Mouse (Mus musculus) intestine, embryonic 14.5 days (tissue): ENCODE results near the gene Arl13b. TPM values are rescaled to one million over a fixed set of nuclear protein-coding genes. Genes with fewer than 3 reads are reported as not detected.

ENCODE experiments used
- ATAC-seq: fragments of 200-750 bp; cut with Nextera tagmentation; replicated peaks from 2 replicates; pipeline ENCODE4 v1.8.0; 2017; ENCODE audit warnings: low read depth, moderate number of reproducible peaks, moderate TSS enrichment, moderate library complexity; ENCODE audit not compliant: low FRiP score, low TSS enrichment
- DNase-seq: peaks from one replicate; pipeline ENCODE4 v3.0.0-alpha.2; 2018; ENCODE audit warnings: low spot score
- H3K27ac ChIP-seq: fragments of 300-500 bp; sonication (generic); 2 replicates; pipeline ENCODE4 v1.5.1; 2014; ENCODE audit warnings: low read depth, mild to moderate bottlenecking, control low read depth
- H3K27me3 ChIP-seq: fragments of 300-500 bp; sonication (generic); replicated peaks from 2 replicates; pipeline ENCODE4 v1.6.1; 2014; ENCODE audit warnings: low read length, control low read depth; ENCODE audit not compliant: control insufficient read depth, insufficient read depth
- H3K36me3 ChIP-seq: fragments of 300-500 bp; sonication (generic); 2 replicates; pipeline ENCODE4 v1.6.1; 2014; ENCODE audit warnings: low read length, control low read depth; ENCODE audit not compliant: control insufficient read depth, insufficient read depth
- H3K4me1 ChIP-seq: fragments of 300-500 bp; sonication (generic); replicated peaks from 2 replicates; pipeline ENCODE4 v1.6.1; 2014; ENCODE audit warnings: low read length, control low read depth, mixed read lengths; ENCODE audit not compliant: control insufficient read depth, insufficient read depth
- H3K4me2 ChIP-seq: fragments of 300-500 bp; sonication (generic); 2 replicates; pipeline ENCODE4 v1.6.1; 2014; ENCODE audit warnings: low read length
- H3K4me3 ChIP-seq: fragments of 300-500 bp; sonication (generic); 2 replicates; pipeline ENCODE4 v1.5.1; 2014; ENCODE audit warnings: low read depth, low read length, control low read depth, mixed read lengths
- H3K9ac ChIP-seq: fragments of 300-500 bp; sonication (generic); 2 replicates; pipeline ENCODE4 v1.6.1; 2014; ENCODE audit warnings: mild to moderate bottlenecking, low read length
- H3K9me3 ChIP-seq: fragments of 300-500 bp; sonication (generic); 2 replicates; pipeline ENCODE4 v1.6.1; 2016; ENCODE audit warnings: low read length, control low read depth; ENCODE audit not compliant: control insufficient read depth
- WGBS: fragments of 180-500 bp; shearing (Covaris S2); extraction: QIAGEN DNeasy Blood & Tissue Kit; methylation state at CpG from one replicate; pipeline ENCODE4 v1.1.7; 2014; 5-methylcytosine and 5-hydroxymethylcytosine counted together
- polyA plus RNA-seq: library from polyadenylated mRNA; unstranded; fragments of >200 nt; fragmentation: Nextera tagmentation; extraction: Ambion mirVana; gene quantifications from 2 replicates; pipeline ENCODE4 v1.2.1, GENCODE M21; 2014

Arl13b gene
- 11.4 and 16.0 TPM in 2 replicates for polyA plus RNA-seq

DNA sequence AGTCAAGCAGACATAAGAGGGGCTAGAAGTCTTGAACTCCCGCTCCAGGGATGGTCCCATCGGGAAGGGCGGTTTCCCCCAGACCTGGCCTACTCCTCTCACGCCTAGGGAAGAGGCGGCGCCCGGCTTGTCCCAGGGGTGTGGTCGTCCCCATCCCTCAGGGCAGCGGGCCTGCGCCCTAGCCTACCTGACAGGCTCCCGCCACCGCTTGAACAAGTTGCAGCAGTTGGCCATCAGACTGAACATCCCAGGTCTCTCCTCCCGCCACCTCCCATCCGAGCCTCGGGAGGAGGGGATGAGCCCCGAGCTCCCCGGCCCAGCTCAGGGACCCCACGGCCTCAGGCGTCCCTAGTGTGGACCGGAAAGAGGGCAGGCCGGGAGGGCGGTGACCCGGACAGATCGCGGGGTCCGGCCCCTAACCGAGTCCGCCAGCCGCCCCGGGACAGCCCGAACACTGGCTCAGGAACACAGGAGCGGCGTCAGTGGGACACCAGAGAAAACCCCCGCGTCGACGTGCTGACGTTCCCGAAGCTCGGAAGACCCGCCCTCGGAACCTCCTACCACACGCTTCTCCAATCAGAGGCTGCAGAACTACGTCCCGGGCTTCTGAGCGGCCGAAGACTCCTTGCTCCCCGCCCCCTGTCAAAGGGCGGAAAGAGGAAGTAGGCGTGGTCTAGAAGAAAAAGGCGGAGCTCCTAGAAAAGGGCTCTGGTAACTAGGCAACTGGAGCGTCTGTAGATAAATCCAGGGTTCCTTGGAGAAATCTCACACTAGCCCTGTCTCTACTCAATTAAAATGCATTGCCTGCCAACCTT is at the start of gene Arl13b:
TSS of gene Arl13b (minus strand) at position 543 of the 815 bp plus-strand sequence.
- H3K4me2 ChIP-seq = peak within 1 kb of the TSS; percentile 58
- peak within 1 kb of the TSS; percentile 61 for H3K9ac ChIP-seq
- DNase-seq = peak; percentile 89
- peaks cover 8% of the 10 kb centered on the region for H3K4me1 ChIP-seq
- peak within 1 kb of the TSS; percentile 65 for H3K4me3 ChIP-seq
- no peaks in the 10 kb centered on the region for H3K36me3 ChIP-seq
- under 1% methylated on average over 51 of the region's 52 CpGs for WGBS
- ATAC-seq = peak; percentile 100
- H3K27me3 ChIP-seq = no peaks in the 10 kb centered on the region
- peak within 1 kb of the TSS; percentile 65 for H3K27ac ChIP-seq
- H3K9me3 ChIP-seq = no peaks in the 10 kb centered on the region

DNA sequence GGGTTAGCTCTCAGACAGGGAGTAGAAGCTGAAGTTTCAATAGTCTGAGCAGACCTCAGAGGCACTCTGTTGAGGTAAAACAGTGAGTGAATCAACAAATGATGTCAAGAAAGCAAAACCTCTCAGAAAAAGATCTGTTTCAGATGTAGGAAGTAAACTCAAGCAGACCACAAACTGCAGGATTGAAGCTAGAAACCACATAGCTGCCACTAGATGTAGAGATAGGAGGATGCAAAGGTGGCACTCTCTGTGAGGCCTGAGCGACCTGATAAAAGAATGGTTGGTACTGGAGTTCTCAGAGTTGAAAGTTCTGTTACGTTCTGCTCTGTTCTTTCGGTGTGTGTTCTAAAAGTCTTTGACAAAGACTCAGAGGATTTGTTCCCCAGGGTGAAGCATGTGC is 49.0 kb upstream of the Arl13b start:
- no peak for ATAC-seq
- no peak for DNase-seq
- Histone ChIP-seq H3K27ac (no peak overlapping the region), H3K4me3 (no peak overlapping the region), H3K27me3 (no peaks in the 10 kb centered on the region), H3K4me2 (no peak overlapping the region), H3K36me3 (no peaks in the 10 kb centered on the region), H3K9me3 (no peaks in the 10 kb centered on the region), H3K4me1 (no peaks in the 10 kb centered on the region), H3K9ac (no peak overlapping the region)
- 84% methylated on average over 3 of the region's 3 CpGs for WGBS

DNA sequence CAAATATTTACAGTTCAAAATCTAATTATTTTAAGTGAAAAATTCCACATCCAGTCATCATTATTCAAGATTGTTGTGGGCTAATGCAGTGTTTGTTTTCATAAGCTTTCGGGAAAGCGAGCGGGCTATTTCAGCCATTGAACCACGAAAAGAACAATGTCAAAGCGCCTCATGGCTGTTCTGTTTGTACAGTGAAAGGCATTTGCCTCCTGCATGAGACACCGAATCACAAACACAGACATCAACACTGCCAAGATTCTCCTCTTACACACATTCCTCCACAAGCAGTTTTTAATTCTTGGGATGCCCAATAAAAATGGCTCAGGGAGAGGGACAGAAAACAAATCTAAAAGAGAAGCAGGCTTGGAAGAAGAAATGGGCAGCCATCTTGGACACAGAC is 27.2 kb upstream of the Arl13b start:
- WGBS = 79% methylated on average over 6 of the region's 6 CpGs
- H3K4me2 ChIP-seq = no peak overlapping the region
- ATAC-seq (no peak), DNase-seq (no peak)
- 0 out of 2 replicates have a peak, but pooled peaks cover 4% of the 10 kb centered on the region for H3K4me1 ChIP-seq
- H3K27ac ChIP-seq = no peak overlapping the region
- no peak overlapping the region for H3K4me3 ChIP-seq
- H3K36me3 ChIP-seq = no peaks in the 10 kb centered on the region
- no peaks in the 10 kb centered on the region for H3K27me3 ChIP-seq
- no peak overlapping the region for H3K9ac ChIP-seq
- H3K9me3 ChIP-seq = no peaks in the 10 kb centered on the region

DNA sequence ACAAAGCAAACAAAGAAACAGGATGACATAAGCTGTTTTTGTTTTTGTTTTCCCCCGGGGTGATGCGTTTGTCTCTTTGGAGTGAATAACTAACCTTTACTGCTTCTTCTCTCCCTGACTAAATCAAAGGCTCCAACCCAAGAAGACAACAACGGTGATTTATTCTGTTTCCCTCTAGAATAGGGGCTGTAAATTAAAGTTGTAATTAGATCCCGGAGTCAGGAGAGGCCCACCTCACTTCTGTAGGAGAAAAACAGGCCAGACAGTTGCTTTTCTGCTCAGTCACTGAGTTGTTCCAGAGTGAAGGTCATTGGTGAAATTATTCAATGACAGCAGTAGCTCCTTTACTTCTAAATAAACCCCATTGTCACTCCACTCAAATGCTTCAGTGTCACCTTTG is 26.3 kb upstream of the Arl13b start:
- DNase-seq = no peak
- 30% methylated on average over 4 of the region's 4 CpGs for WGBS
- H3K4me2 ChIP-seq = no peak overlapping the region
- H3K9ac ChIP-seq = no peak overlapping the region
- H3K36me3 ChIP-seq = no peaks in the 10 kb centered on the region
- no peak overlapping the region for H3K27ac ChIP-seq
- H3K4me3 ChIP-seq = no peak overlapping the region
- ATAC-seq = no peak
- 0 out of 2 replicates have a peak, but pooled peaks cover 4% of the 10 kb centered on the region for H3K4me1 ChIP-seq
- no peaks in the 10 kb centered on the region for H3K9me3 ChIP-seq
- no peaks in the 10 kb centered on the region for H3K27me3 ChIP-seq

DNA sequence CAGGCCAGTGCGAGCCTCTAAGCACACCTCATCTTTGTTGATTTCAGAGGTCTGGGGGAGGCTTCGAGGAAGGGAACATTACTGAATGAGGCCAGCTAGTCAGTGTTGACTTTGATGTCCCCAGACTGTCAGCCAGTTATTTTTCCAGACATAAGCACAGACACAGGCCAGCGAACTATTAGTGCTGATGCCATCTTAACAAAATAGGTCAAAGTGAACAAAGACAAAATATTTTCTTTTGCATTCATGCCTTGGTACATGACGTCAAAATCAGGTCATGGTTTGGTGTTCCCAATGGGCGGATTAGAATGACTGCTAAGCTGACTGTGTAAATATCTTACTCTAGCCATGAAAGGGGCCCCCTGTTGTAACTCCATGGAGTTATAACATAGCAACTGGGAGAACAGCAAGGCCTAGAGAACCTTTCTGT is 25.9 kb upstream of the Arl13b start:
- ATAC-seq (no peak), DNase-seq (no peak)
- H3K9me3 ChIP-seq = no peaks in the 10 kb centered on the region
- 57% methylated on average over 5 of the region's 5 CpGs for WGBS
- no peak overlapping the region for H3K9ac ChIP-seq
- H3K36me3 ChIP-seq = no peaks in the 10 kb centered on the region
- H3K27ac ChIP-seq = no peak overlapping the region
- no peaks in the 10 kb centered on the region for H3K27me3 ChIP-seq
- H3K4me1 ChIP-seq = 0 out of 2 replicates have a peak, but pooled peaks cover 4% of the 10 kb centered on the region
- no peak overlapping the region for H3K4me3 ChIP-seq
- no peak overlapping the region for H3K4me2 ChIP-seq

DNA sequence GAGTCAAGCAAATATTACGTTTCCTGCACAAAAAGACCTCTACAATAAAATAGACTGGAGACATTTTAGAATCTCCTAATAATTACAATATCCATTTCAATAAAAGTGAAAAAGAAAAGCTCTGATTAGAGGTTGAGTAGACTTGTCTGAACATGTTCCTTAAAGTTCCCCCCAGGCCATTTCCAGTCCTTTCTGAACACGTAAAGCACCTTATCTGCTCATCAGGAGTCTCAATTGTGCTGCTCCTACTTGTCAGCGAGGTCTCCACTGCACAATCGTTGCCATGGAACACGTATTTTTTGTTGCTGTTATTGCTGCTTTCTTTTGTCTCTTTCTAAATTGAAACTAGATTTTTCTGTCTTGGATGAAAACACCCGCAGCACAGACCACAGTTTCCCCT is 14.6 kb upstream of the Arl13b start:
- WGBS = 84% methylated on average over 6 of the region's 6 CpGs
- Histone ChIP-seq H3K36me3 (no peaks in the 10 kb centered on the region), H3K27me3 (no peaks in the 10 kb centered on the region), H3K4me1 (no peaks in the 10 kb centered on the region), H3K4me2 (no peak overlapping the region), H3K27ac (no peak overlapping the region), H3K9ac (no peak overlapping the region), H3K4me3 (no peak overlapping the region), H3K9me3 (no peaks in the 10 kb centered on the region)
- ATAC-seq (no peak), DNase-seq (no peak)

DNA sequence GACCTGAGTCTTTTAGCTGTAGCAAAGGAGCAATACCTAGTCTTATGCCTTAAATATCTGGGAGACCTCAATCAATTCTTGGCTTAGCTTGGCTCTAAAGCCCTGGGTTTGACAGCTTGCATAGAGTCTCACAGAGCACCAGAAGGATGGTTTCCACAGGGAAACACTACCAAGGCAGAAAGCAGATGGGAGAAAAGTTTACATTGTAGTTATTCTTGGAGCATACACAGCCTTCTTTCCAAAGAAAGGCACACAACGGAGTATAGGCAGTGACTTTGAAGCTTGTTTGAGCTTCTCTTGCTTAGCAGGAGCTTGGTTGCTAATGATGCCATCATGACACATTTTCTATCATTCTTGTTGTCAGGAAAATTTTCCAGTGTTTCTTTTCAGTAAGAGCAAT is 13.3 kb upstream of the Arl13b start:
- Histone ChIP-seq H3K4me3 (no peak overlapping the region), H3K27me3 (no peaks in the 10 kb centered on the region), H3K27ac (no peak overlapping the region), H3K9ac (no peak overlapping the region), H3K9me3 (no peaks in the 10 kb centered on the region), H3K4me2 (no peak overlapping the region), H3K36me3 (no peaks in the 10 kb centered on the region), H3K4me1 (no peaks in the 10 kb centered on the region)
- 69% methylated on average over 1 of the region's 1 CpGs for WGBS
- no peak for DNase-seq
- no peak for ATAC-seq

DNA sequence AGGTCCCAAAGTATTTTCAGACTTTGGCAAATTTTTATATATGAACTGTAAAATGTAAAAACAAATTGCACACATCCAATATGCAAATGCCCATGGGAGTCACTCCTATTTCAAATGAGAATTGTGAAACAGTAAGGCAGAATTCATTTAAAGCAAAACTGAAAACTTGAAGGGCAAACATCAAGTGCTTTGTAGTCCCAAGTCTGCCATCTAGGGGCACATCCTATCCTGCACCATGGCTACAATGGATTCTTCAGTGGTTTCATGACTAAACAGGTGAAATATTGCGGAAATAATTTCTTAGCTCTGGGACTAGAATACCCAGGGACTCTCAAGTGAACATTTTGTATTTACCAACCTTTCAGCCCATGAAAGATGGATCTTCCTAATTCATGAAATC is 11.2 kb upstream of the Arl13b start:
- no peak for ATAC-seq
- no peaks in the 10 kb centered on the region for H3K36me3 ChIP-seq
- H3K9ac ChIP-seq = no peak overlapping the region
- no peak overlapping the region for H3K27ac ChIP-seq
- no peak for DNase-seq
- no peak overlapping the region for H3K4me3 ChIP-seq
- no peaks in the 10 kb centered on the region for H3K4me1 ChIP-seq
- H3K9me3 ChIP-seq = no peaks in the 10 kb centered on the region
- 93% methylated on average over 1 of the region's 1 CpGs for WGBS
- H3K4me2 ChIP-seq = no peak overlapping the region
- no peaks in the 10 kb centered on the region for H3K27me3 ChIP-seq

DNA sequence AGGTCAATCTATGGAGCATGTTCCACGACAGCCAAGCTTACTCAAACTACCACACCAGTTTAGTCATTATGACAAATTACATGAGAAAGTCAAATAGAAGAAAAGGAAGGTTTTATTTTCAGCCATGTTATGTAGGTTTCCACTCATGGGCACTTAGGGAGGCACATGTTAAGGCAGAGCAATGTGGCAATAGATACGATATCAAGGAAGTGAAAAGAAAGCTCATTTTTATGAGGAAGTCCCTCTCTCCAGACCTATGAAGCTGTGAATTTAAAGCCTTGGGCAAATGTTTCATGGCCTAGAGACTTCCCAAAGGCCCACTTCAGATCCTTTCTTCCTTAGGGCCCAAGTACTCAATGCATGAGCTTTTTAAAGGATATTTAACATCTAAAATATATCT is 10.7 kb upstream of the Arl13b start:
- H3K36me3 ChIP-seq = no peaks in the 10 kb centered on the region
- H3K4me1 ChIP-seq = no peaks in the 10 kb centered on the region
- H3K9ac ChIP-seq = no peak overlapping the region
- H3K4me2 ChIP-seq = no peak overlapping the region
- ATAC-seq = no peak
- no peak overlapping the region for H3K27ac ChIP-seq
- no peaks in the 10 kb centered on the region for H3K27me3 ChIP-seq
- DNase-seq = no peak
- WGBS = 93% methylated on average over 2 of the region's 2 CpGs
- H3K9me3 ChIP-seq = no peaks in the 10 kb centered on the region
- no peak overlapping the region for H3K4me3 ChIP-seq
